Mouse (Mus musculus): ENCODE results near the gene Spink8. TPM values are rescaled to one million over a fixed set of nuclear protein-coding genes. Genes with fewer than 3 reads are reported as not detected.
A peak's percentile ranks its signal among the peaks of the same experiment; 100 is the strongest.

Gene Spink8
- polyA plus RNA-seq, 3 experiments from 2014 or later, result not detected

GRCm38 (mm10) chr9:109870983-109871572 lies 59.0 kb downstream of the Spink8 start:
- ATAC-seq, result no peak

- ATAC-seq, result peak; percentile 96
Observed at GRCm38 (mm10) chr9:109874797-109875691, 63.0 kb downstream of the Spink8 start, which contains the start of gene Cdc25a. Gene Cdc25a, plus strand, starts transcription at chr9:109875579.

GRCm38 (mm10) chr9:109875695-109876601 lies 63.9 kb downstream of the Spink8 start:
- peak; percentile 26 for ATAC-seq

Other genes with a start within 250 kb of the Spink8 start
- not detected for gene Fbxw15, start 244.0 kb upstream of the Spink8 start, polyA plus RNA-seq (2017; shearing (Covaris generic))
- not detected for gene Fbxw24, start 186.2 kb upstream of the Spink8 start, polyA plus RNA-seq (2017; shearing (Covaris generic))
- not detected for gene Fbxw25, start 147.6 kb upstream of the Spink8 start, polyA plus RNA-seq (2017; shearing (Covaris generic))
- gene Fbxw18, start 109.6 kb upstream of the Spink8 start, polyA plus RNA-seq (2017; shearing (Covaris generic)), result not detected
- gene Fbxw26, start 66.2 kb upstream of the Spink8 start, polyA plus RNA-seq (2017; shearing (Covaris generic)), result not detected
- gene Fbxw27, start 21.6 kb upstream of the Spink8 start, polyA plus RNA-seq (2017; shearing (Covaris generic)), result not detected
- gene Nme6, start 20.5 kb downstream of the Spink8 start, polyA plus RNA-seq (2017; shearing (Covaris generic)), result 10 to 100 TPM in 1 of 3 experiments, 1 to 10 TPM in 2; 6.7 to 16.6 (median 9.4) TPM
- gene Camp, start 37.3 kb downstream of the Spink8 start, polyA plus RNA-seq (2017; shearing (Covaris generic)), result 1 to 10 TPM in 1 of 3 experiments, not detected in 2; 1.5 TPM
- gene Cdc25a, start 63.3 kb downstream of the Spink8 start, polyA plus RNA-seq (2017; shearing (Covaris generic)), result 10 to 100 TPM in 1 of 3 experiments, 1 to 10 TPM in 2; 6.2 to 10.2 (median 8.1) TPM
- gene Map4, start 119.2 kb downstream of the Spink8 start, polyA plus RNA-seq (2017; shearing (Covaris generic)), result 10 to 100 TPM; 32.9 to 44.2 (median 35.5) TPM

Measured in inflammation-experienced regulatory T-cells, adult 6 months (primary cell).